Mouse (Mus musculus) liver, embryonic 14.5 days (tissue): Measurements from ENCODE around the gene Xpo6.

Source experiments
- CTCF ChIP-seq: IDR thresholded peaks from 2 replicates; pipeline ENCODE4 v1.5.1; 2016; ENCODE audit warnings: antibody characterized with exemption, low read depth, control low read depth
- EP300 ChIP-seq: IDR thresholded peaks from 2 replicates; pipeline ENCODE4 v1.6.1; 2016; ENCODE audit warnings: antibody characterized with exemption, low read depth

DNA sequence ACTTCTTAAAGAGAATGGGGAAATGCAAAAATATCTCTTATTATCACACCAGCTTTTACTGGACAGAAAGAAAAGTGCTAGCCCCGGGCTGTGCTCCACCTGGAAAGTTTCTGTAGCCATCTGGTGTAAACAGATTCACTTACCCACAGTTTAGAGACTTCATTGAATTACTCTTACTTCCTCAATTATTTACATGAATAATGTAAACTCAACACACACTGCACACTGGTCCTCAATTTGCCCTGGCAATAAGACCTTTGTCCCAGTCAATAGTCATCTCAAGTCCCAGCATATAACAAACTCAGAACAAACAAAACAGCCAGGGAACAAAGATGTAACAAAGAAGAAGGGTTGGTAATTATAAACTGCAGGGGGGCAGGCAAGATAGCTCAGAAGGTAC, 44.6 kb downstream of the Xpo6 start:
- TF ChIP-seq CTCF, result no peak
- no peak for TF ChIP-seq EP300
